Mouse (Mus musculus) stomach, postnatal 0 days (tissue): Measurements from ENCODE around the gene Tapt1.

Experiments used
- CTCF ChIP-seq: IDR thresholded peaks from 2 replicates; pipeline ENCODE4 v1.5.1; 2016; ENCODE audit warnings: antibody characterized with exemption, low read depth, mild to moderate bottlenecking, moderate library complexity
- EP300 ChIP-seq: optimal IDR thresholded peaks from 2 replicates; pipeline ENCODE3; 2016; ENCODE audit warnings: antibody characterized with exemption

- TF ChIP-seq CTCF (peak; percentile 14; the same call in 1 of the 2 replicates), EP300 (no peak)
Measured at GRCm38 (mm10) chr5:44217041-44217684, 9.3 kb downstream of the Tapt1 start.
